Mouse (Mus musculus) stomach, embryonic 15.5 days (tissue): ENCODE data around the gene Ccdc110. TPM values are rescaled to one million over a fixed set of nuclear protein-coding genes. Genes with fewer than 3 reads are reported as not detected.

Source experiments
- ATAC-seq: fragments of 200-750 bp; cut with Nextera tagmentation; 2 replicates; pipeline ENCODE4 v1.8.0; 2017; ENCODE audit warnings: low read depth, moderate number of reproducible peaks, moderate TSS enrichment; ENCODE audit not compliant: insufficient read depth, low FRiP score
- H3K27ac ChIP-seq: fragments of 300-500 bp; sonication (generic); 2 replicates; pipeline ENCODE4 v1.5.1; 2015; ENCODE audit warnings: mild to moderate bottlenecking, inconsistent platforms
- H3K27me3 ChIP-seq: fragments of 300-500 bp; sonication (generic); replicated peaks from 2 replicates; pipeline ENCODE4 v1.6.1; 2015; ENCODE audit warnings: inconsistent platforms
- H3K36me3 ChIP-seq: fragments of 300-500 bp; sonication (generic); 2 replicates; pipeline ENCODE4 v1.6.1; 2015; ENCODE audit warnings: inconsistent platforms
- H3K4me1 ChIP-seq: fragments of 300-500 bp; sonication (generic); 2 replicates; pipeline ENCODE4 v1.6.1; 2015; ENCODE audit warnings: inconsistent platforms
- H3K4me2 ChIP-seq: fragments of 300-500 bp; sonication (generic); 2 replicates; pipeline ENCODE4 v1.6.1; 2015; ENCODE audit warnings: mild to moderate bottlenecking, inconsistent platforms
- H3K4me3 ChIP-seq: fragments of 300-500 bp; sonication (generic); replicated peaks from 2 replicates; pipeline ENCODE4 v1.5.1; 2015; ENCODE audit warnings: inconsistent platforms
- H3K9ac ChIP-seq: fragments of 300-500 bp; sonication (generic); 2 replicates; pipeline ENCODE4 v1.6.1; 2015; ENCODE audit warnings: inconsistent platforms
- H3K9me3 ChIP-seq: fragments of 300-500 bp; sonication (generic); 2 replicates; pipeline ENCODE4 v1.6.1; 2016; ENCODE audit warnings: inconsistent platforms
- WGBS: fragments of 180-500 bp; shearing (Covaris S2); methylation state at CpG from one replicate; pipeline ENCODE4 v1.1.7; 2015; 5-methylcytosine and 5-hydroxymethylcytosine counted together
- polyA plus RNA-seq: library from polyadenylated mRNA; unstranded; fragments of >200 nt; fragmentation: Nextera tagmentation; extraction: Ambion mirVana; gene quantifications from 2 replicates; pipeline ENCODE4 v1.2.1, GENCODE M21; 2015

Gene Ccdc110
- polyA plus RNA-seq, 1 experiment from 2014 or later = not detected

DNA sequence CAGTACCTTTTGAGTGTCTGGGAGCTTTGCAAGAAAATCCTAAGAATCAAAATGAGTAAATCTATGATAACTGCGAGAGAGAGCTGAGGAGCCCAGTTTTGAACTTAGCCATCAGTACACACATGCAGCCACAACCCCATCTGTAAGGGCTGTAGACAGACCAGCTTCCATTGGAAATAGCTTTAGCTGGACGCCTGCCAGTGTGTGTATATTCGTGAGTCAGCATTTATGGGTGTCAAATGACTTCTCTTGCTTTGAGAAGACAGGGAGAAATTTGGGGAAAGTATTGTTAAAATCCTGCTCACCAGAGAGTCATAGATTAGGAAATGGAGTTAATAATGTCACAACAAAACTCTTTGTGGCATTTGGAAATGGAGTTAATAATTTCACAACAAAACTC is 52.2 kb downstream of the Ccdc110 start:
- H3K36me3 ChIP-seq = peaks cover 23% of the 10 kb centered on the region
- no peak overlapping the region for H3K27ac ChIP-seq
- 59% methylated on average over 3 of the region's 3 CpGs for WGBS
- H3K9me3 ChIP-seq = no peaks in the 10 kb centered on the region
- H3K9ac ChIP-seq = no peak overlapping the region
- no peaks in the 10 kb centered on the region for H3K27me3 ChIP-seq
- H3K4me3 ChIP-seq = no peak overlapping the region
- no peaks in the 10 kb centered on the region for H3K4me1 ChIP-seq
- no peak overlapping the region for H3K4me2 ChIP-seq
- no peak for ATAC-seq

DNA sequence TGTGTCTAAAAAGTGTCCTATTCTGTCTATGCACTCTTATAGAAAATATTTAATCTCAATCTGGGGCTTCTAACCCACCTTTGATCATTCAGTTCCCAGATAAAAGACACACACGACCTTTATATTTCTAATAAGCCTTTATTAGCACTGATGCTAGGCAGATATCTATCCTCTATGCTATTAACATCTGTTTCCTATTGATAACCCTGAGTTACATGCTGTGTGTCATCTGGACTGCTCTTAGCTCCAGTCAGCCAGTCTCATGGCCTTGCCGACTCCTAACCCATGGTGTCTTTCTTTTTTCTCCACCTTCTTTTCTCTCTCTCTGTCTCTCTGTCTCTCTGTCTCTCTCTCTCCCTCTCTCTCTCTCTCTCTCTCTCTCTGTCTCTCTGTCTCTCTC is 53.8 kb downstream of the Ccdc110 start:
- H3K4me2 ChIP-seq = no peak overlapping the region
- H3K27ac ChIP-seq = no peak overlapping the region
- H3K36me3 ChIP-seq = peaks cover 20% of the 10 kb centered on the region
- H3K4me3 ChIP-seq = no peak overlapping the region
- H3K4me1 ChIP-seq = no peaks in the 10 kb centered on the region
- H3K27me3 ChIP-seq = no peaks in the 10 kb centered on the region
- H3K9ac ChIP-seq = no peak overlapping the region
- no peaks in the 10 kb centered on the region for H3K9me3 ChIP-seq
- 76% methylated on average over 2 of the region's 2 CpGs for WGBS
- no peak for ATAC-seq

DNA sequence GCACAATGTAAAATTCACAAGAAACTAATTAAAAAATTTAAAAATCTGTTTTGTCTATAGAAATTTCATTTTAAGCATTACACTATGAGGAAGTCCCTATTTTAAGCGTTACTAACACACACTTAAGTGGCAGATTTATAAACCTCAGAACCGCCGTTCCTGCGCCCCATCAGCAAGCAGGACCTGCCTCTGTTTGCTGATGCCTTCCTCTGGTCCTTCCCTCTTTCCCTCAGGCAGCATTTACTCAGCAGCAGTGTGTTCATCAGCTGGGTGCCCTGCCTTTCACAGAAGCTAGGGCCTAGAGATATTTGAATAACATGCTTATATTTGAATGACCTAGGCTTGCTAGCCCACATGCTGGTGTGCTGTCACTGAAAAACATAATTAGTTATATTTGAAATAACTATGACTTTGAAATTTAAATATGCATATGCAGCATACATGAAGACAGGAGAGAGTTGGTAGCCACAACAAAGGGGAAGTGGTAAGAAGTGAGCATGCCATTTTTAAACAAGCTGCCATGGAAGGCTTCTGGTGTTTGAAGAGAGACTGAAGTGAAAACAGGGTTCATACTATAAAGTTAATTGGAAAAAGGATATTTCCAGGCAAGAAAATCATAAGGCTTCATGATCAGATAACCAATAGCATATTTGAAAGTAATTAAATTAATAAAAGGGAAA is 56.4 kb downstream of the Ccdc110 start:
- Histone ChIP-seq H3K27me3 (no peaks in the 10 kb centered on the region), H3K9ac (no peak overlapping the region), H3K4me1 (no peaks in the 10 kb centered on the region), H3K27ac (no peak overlapping the region), H3K4me2 (no peak overlapping the region), H3K9me3 (no peaks in the 10 kb centered on the region), H3K36me3 (peaks cover 22% of the 10 kb centered on the region), H3K4me3 (no peak overlapping the region)
- no peak for ATAC-seq
- 89% methylated on average over 4 of the region's 4 CpGs for WGBS

Other genes with a start within 250 kb of the Ccdc110 start
- 146 and 158 TPM in 2 replicates for gene Pdlim3, start 49.2 kb upstream of the Ccdc110 start, polyA plus RNA-seq
- gene 1700029J07Rik, start 40.6 kb downstream of the Ccdc110 start, polyA plus RNA-seq = 3.8 and 4.1 TPM in 2 replicates
- gene Ufsp2, start 40.9 kb downstream of the Ccdc110 start, polyA plus RNA-seq = 93.2 and 96.1 TPM in 2 replicates
- 0.50 and 0.62 TPM in 2 replicates for gene Lrp2bp, start 64.7 kb downstream of the Ccdc110 start, polyA plus RNA-seq
- 30.8 and 31.8 TPM in 2 replicates for gene Ankrd37, start 71.1 kb downstream of the Ccdc110 start, polyA plus RNA-seq
- gene Cfap97, start 217.2 kb downstream of the Ccdc110 start, polyA plus RNA-seq = 21.4 and 27.4 TPM in 2 replicates
- 7.1 and 7.5 TPM in 2 replicates for gene Snx25, start 217.5 kb downstream of the Ccdc110 start, polyA plus RNA-seq